Mouse (Mus musculus): ENCODE measurements at regions not wholly inside any gene's neighbourhood (a gene's known extent, or its start where the extent isn't known, plus 50 kb on each side); places are given as distances from the start of the nearest gene placed in this dataset.

GRCm38 (mm10) chr8:56682564-56682963 is 131.7 kb downstream of the Fbxo8 start:
- no peak for DNase-seq

GRCm38 (mm10) chr8:56684352-56684751 is 133.5 kb downstream of the Fbxo8 start:
- DNase-seq = no peak

- DNase-seq = no peak
Observed at GRCm38 (mm10) chr8:56695436-56695835, 144.5 kb downstream of the Fbxo8 start.

DNA sequence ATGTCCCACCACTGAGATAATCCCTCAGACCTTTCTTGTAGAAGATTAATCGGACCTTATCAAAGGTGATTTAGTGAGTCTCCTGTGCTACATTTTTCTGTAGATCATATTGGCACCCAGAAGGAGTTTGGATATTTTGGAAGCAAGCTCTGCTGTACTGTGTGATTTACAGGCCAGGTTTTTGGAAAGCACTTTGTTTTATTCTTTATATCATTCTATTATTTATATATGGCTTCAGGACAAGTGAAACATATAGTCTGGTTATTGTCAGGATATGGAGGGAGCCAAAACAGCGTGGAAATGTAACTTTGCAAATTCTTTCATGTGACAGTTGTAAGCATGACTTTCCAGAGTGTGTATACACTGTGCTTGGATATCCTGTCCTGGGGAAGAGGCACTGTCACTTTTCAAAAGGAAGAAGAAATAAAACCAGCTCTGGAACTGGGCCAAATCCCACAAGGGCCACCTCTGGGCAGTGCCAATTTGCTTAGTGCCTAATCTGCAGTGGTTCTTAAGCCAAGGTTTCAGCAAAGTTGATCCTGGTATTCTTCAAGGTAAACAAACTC is 149.8 kb downstream of the Fbxo8 start:
- DNase-seq = no peak

DNA sequence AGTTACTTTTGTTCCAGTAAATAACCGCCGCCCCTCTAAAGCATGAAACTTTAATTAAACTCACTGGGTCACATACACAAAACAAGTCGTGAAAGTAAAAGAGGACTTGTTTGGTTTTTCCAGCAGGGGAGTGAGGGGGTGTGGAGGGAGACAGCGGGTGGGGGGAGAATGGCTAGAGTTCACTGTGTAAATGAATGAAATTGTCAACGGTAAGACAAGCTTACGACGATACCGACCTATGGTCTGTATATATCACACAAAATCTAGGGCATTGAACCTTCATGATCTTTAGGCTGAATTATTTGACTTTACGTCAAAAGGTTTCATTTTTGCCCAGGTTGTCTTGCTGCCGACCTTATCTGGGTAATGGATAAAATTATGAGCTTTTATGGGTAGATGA is 155.5 kb downstream of the Fbxo8 start:
- DNase-seq = no peak

- DNase-seq = peak; percentile 17 to 18
Observed at GRCm38 (mm10) chr8:56706941-56707706, 156.2 kb downstream of the Fbxo8 start.

DNA sequence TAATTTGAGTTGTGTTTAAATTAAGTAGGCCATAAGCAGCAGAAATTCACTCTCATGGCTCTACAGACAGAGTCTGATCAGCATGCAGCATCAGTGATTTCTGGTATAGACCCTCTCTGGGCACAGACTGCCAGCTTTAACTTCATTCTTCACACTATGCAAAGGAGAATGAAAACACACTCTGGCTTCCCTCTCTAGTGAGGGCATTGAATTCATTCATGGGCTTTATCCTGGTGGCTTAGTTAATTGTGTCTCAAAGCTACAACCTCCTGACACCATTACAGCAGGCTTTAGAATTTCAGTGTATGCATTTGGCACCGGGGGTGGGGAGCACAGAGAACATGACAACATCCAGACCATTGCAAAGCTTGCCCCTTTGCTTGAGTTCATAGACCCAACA is 169.1 kb downstream of the Fbxo8 start:
- no peak for DNase-seq

DNA sequence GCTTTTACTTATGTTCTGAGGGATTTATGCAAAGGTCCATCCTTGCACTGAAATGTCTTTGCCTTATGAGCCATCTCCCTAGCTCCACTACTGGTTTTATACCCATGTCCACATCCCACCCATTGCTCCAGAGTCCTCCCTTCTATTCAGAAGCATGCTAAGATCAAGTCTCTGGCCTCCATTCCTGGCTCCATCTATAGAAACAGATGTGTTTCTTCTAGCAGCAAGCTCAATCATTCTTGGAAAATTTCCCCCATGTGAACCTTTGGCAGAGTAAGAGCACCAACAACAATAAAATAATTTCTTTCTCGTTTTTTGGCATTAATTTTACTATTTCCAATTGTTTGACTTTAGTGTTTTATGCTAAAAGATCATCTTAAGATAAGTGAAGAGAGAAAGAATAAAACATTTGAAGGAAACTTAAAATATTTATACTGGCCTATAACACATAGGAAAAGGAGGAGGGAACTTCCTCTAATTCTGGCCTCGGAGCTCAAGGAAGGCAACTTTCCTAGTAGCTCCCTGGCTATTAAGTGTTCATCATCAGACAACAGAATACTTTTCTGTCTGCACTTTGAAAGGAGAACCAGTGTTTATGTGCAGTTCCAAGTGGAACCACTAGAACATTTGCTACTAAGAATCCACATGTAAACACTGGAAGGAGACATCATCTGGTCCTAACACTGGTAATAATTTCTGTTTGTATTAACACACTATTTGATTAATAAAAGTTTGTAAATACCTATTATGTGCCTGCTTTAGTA is 171.8 kb downstream of the Fbxo8 start:
- no peak for DNase-seq

DNA sequence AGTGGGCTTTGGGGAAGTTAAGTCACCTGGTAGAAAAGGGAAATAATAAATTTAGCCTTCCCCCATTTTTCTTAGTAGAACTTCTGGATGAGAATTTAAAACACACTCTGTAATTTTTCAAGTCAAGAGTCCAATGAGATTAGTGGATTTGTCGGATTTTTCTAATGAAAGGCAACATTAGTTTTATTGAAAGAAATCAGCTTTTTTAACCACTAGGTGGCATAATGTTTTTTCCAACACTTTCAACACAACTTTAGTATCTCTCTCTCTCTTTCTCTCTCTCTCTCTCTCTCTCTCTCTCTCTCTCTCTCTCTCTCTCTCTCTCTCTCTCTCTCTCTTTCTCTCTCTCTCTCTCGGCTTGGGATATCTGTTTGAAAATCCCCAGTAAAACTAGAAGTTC is 173.7 kb downstream of the Fbxo8 start:
- DNase-seq = no peak

GRCm38 (mm10) chr8:56733318-56733717 is 182.4 kb downstream of the Fbxo8 start:
- DNase-seq = no peak

- no peak for DNase-seq
Observed at GRCm38 (mm10) chr8:56735021-56735420, 184.1 kb downstream of the Fbxo8 start.

DNA sequence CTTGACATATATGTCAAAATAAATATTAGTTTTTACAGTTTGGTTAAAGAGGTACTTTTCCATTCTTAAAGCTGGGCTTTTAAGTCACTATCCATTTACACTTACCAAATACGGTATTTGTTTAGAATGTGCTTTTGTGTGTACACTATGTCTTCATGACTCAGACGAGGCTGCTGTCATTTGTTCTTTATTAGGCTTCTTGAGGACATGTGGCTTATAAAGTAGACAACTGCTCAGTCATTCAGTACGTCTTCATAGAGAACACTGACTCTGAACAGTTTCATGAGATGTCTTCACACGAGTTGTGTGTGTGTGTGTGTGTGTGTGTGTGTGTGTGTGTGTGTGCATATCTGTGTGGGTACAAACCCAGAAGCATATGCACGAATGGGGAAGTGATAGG is 216.1 kb downstream of the Fbxo8 start:
- DNase-seq = no peak

- DNase-seq = no peak
Observed at GRCm38 (mm10) chr8:56784441-56784840, 233.6 kb downstream of the Fbxo8 start.

- DNase-seq = no peak
Observed at GRCm38 (mm10) chr8:56789549-56790270, 238.8 kb downstream of the Fbxo8 start.

- DNase-seq = no peak
Observed at GRCm38 (mm10) chr8:56832651-56833050, 281.8 kb downstream of the Fbxo8 start.

DNA sequence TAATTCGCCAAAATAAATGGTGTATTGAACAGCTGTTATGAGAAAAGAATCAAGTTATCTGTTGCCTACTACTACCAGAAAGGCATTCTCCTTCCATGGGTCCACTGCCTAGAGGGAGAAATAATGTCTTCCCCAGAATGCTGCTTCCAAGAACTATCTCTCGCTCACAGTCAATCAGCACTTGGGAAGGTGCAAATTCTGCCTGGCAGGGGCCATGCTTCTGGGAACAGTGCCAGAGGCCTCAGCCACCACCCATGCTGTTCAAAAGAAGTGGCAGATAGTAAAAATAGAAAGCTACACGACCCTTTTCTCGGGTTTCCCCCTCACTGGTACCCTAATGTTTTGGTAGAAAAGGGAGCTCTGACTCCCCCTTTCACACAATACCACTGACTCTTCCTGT is 282.2 kb downstream of the Fbxo8 start:
- no peak for DNase-seq

DNA sequence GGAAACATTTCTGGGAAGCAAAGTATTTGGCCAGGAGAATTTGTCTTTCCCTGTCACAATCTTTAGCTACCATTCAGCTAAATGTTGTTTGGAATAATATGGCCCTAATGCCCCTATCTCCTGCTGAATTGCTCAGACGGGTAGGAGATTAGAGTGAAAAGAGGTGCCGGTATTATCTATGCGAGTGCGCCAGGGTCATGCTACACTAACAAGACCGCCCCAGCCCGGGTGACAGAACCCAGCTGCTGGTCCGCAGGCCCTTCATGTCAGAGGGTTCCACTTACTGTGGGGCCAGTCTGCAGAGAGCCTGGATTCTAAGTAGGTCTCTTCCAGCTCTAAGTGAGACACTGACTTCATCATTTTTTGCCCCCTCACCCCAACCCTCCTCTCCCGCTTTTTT is 332.6 kb downstream of the Fbxo8 start:
- no peak for DNase-seq

GRCm38 (mm10) chr8:56884195-56884594 is 333.3 kb downstream of the Fbxo8 start:
- no peak for DNase-seq

GRCm38 (mm10) chr8:56893638-56894037 is 342.7 kb downstream of the Fbxo8 start:
- DNase-seq = no peak

DNA sequence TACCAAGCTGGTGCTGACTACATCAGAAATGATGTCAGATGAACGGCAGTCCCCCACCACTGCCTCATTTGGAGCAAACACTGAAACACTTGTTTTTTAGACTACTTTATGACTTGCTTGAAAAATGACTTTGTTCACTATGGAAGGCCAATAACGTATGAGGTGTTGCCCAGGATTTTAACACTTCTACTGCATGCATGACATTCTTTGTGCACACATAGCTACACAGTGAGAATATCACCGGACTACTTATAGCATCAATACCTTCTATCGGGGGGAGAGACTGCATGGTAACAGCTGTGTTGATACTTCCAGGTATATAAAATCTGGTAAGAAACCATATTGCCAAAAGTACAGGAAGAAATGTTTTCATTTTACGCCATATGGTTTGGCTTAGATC is 364.5 kb downstream of the Fbxo8 start:
- no peak for DNase-seq

- no peak for DNase-seq
Observed at GRCm38 (mm10) chr8:56915989-56916388, 365.1 kb downstream of the Fbxo8 start.

- DNase-seq = no peak
Observed at GRCm38 (mm10) chr8:56924724-56925123, 373.8 kb downstream of the Fbxo8 start.

DNA sequence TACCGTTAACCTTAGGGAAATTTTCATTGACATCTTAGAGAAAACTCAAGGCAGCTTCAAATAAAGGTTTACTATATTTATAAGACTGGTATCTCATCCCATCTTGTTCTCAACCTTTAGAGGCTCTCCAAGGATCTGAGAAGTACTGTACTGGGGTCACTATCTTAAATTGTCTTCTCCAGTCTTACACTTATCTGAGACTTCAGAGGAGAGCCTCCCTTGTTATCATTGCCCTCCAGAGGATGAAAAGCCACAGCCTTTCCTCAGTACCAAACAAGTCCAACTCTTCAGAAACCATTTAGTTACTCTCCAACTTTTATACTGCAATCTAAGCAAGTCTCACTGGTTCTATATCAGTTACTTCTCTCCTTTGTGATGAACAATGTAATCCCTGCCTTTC is 376.3 kb downstream of the Fbxo8 start:
- no peak for DNase-seq
